Comparison of ENCODE assay signal across 8 mouse cellular contexts in the genomic region with DNA sequence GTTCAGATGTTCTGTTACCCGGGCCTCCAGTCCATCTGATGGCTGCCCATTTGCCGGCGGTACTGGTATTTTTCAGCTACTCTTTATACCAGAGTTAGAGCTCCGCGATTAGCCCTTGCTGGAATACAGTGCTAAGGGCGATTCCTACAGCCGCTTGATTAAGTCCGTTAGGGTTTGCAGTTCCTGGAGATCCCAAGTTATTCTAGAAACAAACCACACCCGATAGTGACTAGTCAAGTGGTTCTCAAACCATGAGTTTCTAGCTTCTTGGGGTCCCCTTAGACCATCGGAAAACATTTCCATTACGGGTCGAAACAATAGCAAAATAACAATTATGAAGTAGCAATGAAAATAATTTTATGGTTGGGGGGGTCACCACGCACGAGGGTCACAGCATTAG. TPM values are rescaled to one million over a fixed set of nuclear protein-coding genes. Genes with fewer than 3 reads are reported as not detected.
DNase-seq lines count a peak whose midpoint lies in the region; ATAC-seq and TF ChIP-seq lines count a peak whose summit lies in the region.

No protein-coding gene starts in this region.

- H3K27ac ChIP-seq in thymus, adult 2 months (ENCODE audit: control insufficient read depth, insufficient read depth, low read length) = peak overlapping the region; percentile 55; the same call in 1 of the 2 replicates
- no peak overlapping the region for H3K27ac ChIP-seq in limb, embryonic 14.5 days (replicated peaks; ENCODE audit: low read depth, low read length)
- peak overlapping the region; percentile 87; the same call in 1 of the 2 replicates for H3K27ac ChIP-seq in stomach, postnatal 0 days (replicated peaks)

- no peak for TF ChIP-seq CTCF in thymus, adult 2 months (IDR thresholded peaks at IDR 0.05; ENCODE audit: borderline replicate concordance, control insufficient read depth, extremely low read depth, insufficient read depth, low read length, poor library complexity)
- no peak for TF ChIP-seq CTCF in stomach, postnatal 0 days (IDR thresholded peaks at IDR 0.05; ENCODE audit: low read depth)

- H3K4me3 ChIP-seq in thymus, adult 2 months (ENCODE audit: control insufficient read depth, insufficient read depth, low read length) = no peak overlapping the region
- H3K4me3 ChIP-seq in limb, embryonic 14.5 days (replicated peaks; ENCODE audit: low read length) = peak overlapping the region; percentile 48
- peak overlapping the region; percentile 53; the same call in 1 of the 2 replicates for H3K4me3 ChIP-seq in stomach, postnatal 0 days (ENCODE audit: low read depth, low read length)

- no peak for TF ChIP-seq POLR2A in thymus, adult 2 months (IDR thresholded peaks at IDR 0.05; ENCODE audit: control insufficient read depth, extremely low read depth, insufficient read depth, low read length, poor library complexity)
- no peak for TF ChIP-seq POLR2A in limb, embryonic 14.5 days (IDR thresholded peaks at IDR 0.05; ENCODE audit: borderline replicate concordance, extremely low read depth, insufficient read depth, insufficient read length)

- 88% methylated on average over 14 of the region's 14 CpGs for WGBS in thymus, adult 2 months
- WGBS in limb, embryonic 14.5 days = 75% methylated on average over 14 of the region's 14 CpGs
- WGBS in stomach, postnatal 0 days = 78% methylated on average over 14 of the region's 14 CpGs

- ATAC-seq in cerebellum, adult (ENCODE audit: insufficient number of reproducible peaks, low FRiP score, low TSS enrichment) = no peak
- ATAC-seq in limb, embryonic 14.5 days (ENCODE audit: low FRiP score, low read depth) = no peak
- no peak for ATAC-seq in stomach, postnatal 0 days (ENCODE audit: low FRiP score, low TSS enrichment)
- ATAC-seq in erythroid progenitor cell, adult 5-6 weeks (replicated peaks; ENCODE audit: low FRiP score, poor library complexity, severe bottlenecking) = no peak

- H3K4me2 ChIP-seq in limb, embryonic 14.5 days (replicated peaks; ENCODE audit: low read depth, low read length, severe bottlenecking) = peak overlapping the region; percentile 73; the same call in 1 of the 2 replicates
- peak overlapping the region; percentile 71 for H3K4me2 ChIP-seq in stomach, postnatal 0 days (replicated peaks; ENCODE audit: low read depth)

- peaks cover 5% of the 10 kb centered on the region; the same call in 1 of the 2 replicates for H3K4me1 ChIP-seq in thymus, adult 2 months (replicated peaks; ENCODE audit: control insufficient read depth, insufficient read depth, low read length)
- H3K4me1 ChIP-seq in limb, embryonic 14.5 days (ENCODE audit: control insufficient read depth, insufficient read depth, low read length) = peaks cover 9% of the 10 kb centered on the region
- H3K4me1 ChIP-seq in stomach, postnatal 0 days (replicated peaks; ENCODE audit: control insufficient read depth, insufficient read depth) = no peaks in the 10 kb centered on the region

- no peak overlapping the region for H3K9ac ChIP-seq in limb, embryonic 14.5 days (ENCODE audit: low read depth, low read length, severe bottlenecking)
- peak overlapping the region; percentile 76; the same call in 1 of the 2 replicates for H3K9ac ChIP-seq in stomach, postnatal 0 days (ENCODE audit: low read length)

- no peaks in the 10 kb centered on the region for H3K36me3 ChIP-seq in thymus, adult 2 months (ENCODE audit: control insufficient read depth, insufficient read depth, low read length)
- no peaks in the 10 kb centered on the region for H3K36me3 ChIP-seq in limb, embryonic 14.5 days (ENCODE audit: control insufficient read depth, insufficient read depth, low read length)
- no peaks in the 10 kb centered on the region for H3K36me3 ChIP-seq in stomach, postnatal 0 days (ENCODE audit: control insufficient read depth, insufficient read depth, low read length)

- no peak for TF ChIP-seq EP300 in stomach, postnatal 0 days (optimal IDR thresholded peaks at IDR 0.05)

- intact Hi-C loops in gastrocnemius, postnatal 14 days (cut with DNase I; ENCODE audit: low total_unique reads) = no loop called here

- no peaks in the 10 kb centered on the region for H3K9me3 ChIP-seq in limb, embryonic 14.5 days (ENCODE audit: control insufficient read depth, low read length)
- no peaks in the 10 kb centered on the region for H3K9me3 ChIP-seq in stomach, postnatal 0 days (ENCODE audit: control insufficient read depth, low read length)

- DNase-seq in cerebellum, adult 9-10 months = peak; percentile 7
- DNase-seq in thymus, adult 2 months = no peak
- DNase-seq in thymus, postnatal 0 days (ENCODE audit: low spot score) = no peak
- no peak for DNase-seq in limb, embryonic 14.5 days (ENCODE audit: low spot score)
- DNase-seq in stomach, postnatal 0 days (ENCODE audit: low spot score) = no peak
- DNase-seq in gastrocnemius, postnatal 14 days = no peak

- no peaks in the 10 kb centered on the region for H3K27me3 ChIP-seq in thymus, adult 2 months (ENCODE audit: control insufficient read depth, insufficient read depth, low read length)
- H3K27me3 ChIP-seq in limb, embryonic 14.5 days (ENCODE audit: control insufficient read depth, insufficient read depth, low read length) = no peaks in the 10 kb centered on the region
- no peaks in the 10 kb centered on the region for H3K27me3 ChIP-seq in stomach, postnatal 0 days (ENCODE audit: control insufficient read depth, insufficient read depth, low read length)

RNA-seq across cellular contexts. Expression of gene Ptgr2, which starts 0.6 kb away (rescaled TPM):
- polyA plus RNA-seq in thymus, adult 2 months (2012; rRNA removed) = 7.4 and 8.1 TPM in 2 replicates
- 34.7 and 35.7 TPM in 2 replicates for polyA plus RNA-seq in thymus, postnatal 0 days (2015; fragmentation: Nextera tagmentation; extraction: Ambion mirVana)
- polyA plus RNA-seq in limb, embryonic 14.5 days (2012; rRNA removed) = 8.5 and 11.0 TPM in 2 replicates
- polyA plus RNA-seq in limb, embryonic 14.5 days (2014; fragmentation: Nextera tagmentation; extraction: Ambion mirVana) = 13.8 and 15.2 TPM in 2 replicates
- polyA plus RNA-seq in stomach, postnatal 0 days (2015; fragmentation: Nextera tagmentation; extraction: Ambion mirVana) = 27.4 and 29.1 TPM in 2 replicates
- total RNA-seq in gastrocnemius, postnatal 14 days (2021) = 10 to 100 TPM; 64.0 to 68.9 TPM
- total RNA-seq in erythroid progenitor cell, adult 5-6 weeks (2015; ENCODE audit: low replicate concordance) = 8.4 and 12.6 TPM in 2 replicates
- total RNA-seq in erythroid progenitor cell, adult 5-6 weeks (2017; ENCODE audit: low replicate concordance) = 29.3 and 32.6 TPM in 2 replicates

RNA-seq across cellular contexts. Expression of gene Zfp410, which starts 32.3 kb away (rescaled TPM):
- 59.1 and 59.5 TPM in 2 replicates for polyA plus RNA-seq in thymus, adult 2 months (2012; rRNA removed)
- polyA plus RNA-seq in thymus, postnatal 0 days (2015; fragmentation: Nextera tagmentation; extraction: Ambion mirVana) = 87.5 and 93.0 TPM in 2 replicates
- 63.6 and 67.3 TPM in 2 replicates for polyA plus RNA-seq in limb, embryonic 14.5 days (2012; rRNA removed)
- polyA plus RNA-seq in limb, embryonic 14.5 days (2014; fragmentation: Nextera tagmentation; extraction: Ambion mirVana) = 81.7 and 82.2 TPM in 2 replicates
- polyA plus RNA-seq in stomach, postnatal 0 days (2015; fragmentation: Nextera tagmentation; extraction: Ambion mirVana) = 32.3 and 32.4 TPM in 2 replicates
- 10 to 100 TPM; 15.3 to 17.4 TPM for total RNA-seq in gastrocnemius, postnatal 14 days (2021)
- 54.1 and 72.5 TPM in 2 replicates for total RNA-seq in erythroid progenitor cell, adult 5-6 weeks (2015; ENCODE audit: low replicate concordance)
- 63.2 and 85.4 TPM in 2 replicates for total RNA-seq in erythroid progenitor cell, adult 5-6 weeks (2017; ENCODE audit: low replicate concordance)
